Mouse (Mus musculus): ENCODE data around the gene Zfp423.

DNA sequence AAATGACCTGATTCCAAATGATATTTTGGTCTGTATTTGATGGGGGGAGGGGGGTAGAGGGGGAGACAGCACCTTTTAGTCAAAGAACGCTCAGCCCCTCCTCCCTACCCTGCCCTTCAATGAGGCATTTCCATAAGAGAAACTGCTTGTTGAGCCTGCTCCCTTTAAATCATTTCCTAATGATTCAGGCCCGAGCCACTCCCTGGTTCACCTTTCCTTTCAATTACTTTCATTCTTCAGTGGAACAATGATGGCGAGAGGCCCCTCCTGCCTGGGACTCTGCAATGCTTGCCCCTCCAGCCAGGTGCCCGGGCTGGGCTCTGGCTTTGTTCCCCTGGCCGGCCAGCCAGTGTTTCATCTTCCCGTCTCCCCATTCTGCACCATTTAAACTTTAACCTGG is 329.7 kb downstream of the Zfp423 start:
- TF ChIP-seq CTCF (IDR thresholded peaks at IDR 0.05; ENCODE audit: borderline replicate concordance, insufficient read depth, low read depth, low read length) (no peak), POLR2A (IDR thresholded peaks at IDR 0.05; ENCODE audit: borderline replicate concordance, insufficient read depth, low read length) (no peak)

Data from cerebellum, adult 2 months (tissue).